Mouse (Mus musculus) embryonic facial prominence, embryonic 15.5 days (tissue): ENCODE measurements around the gene Magi2. TPM values are rescaled to one million over a fixed set of nuclear protein-coding genes. Genes with fewer than 3 reads are reported as not detected.
"Not testable (repeated sequence)": the region's sequence is repeated elsewhere in the genome, so short reads cannot be mapped to it uniquely, and the experiment has no call there.

Experiments
- ATAC-seq: fragments of 200-750 bp; cut with Nextera tagmentation; 2 replicates; pipeline ENCODE4 v1.8.0; 2017; ENCODE audit warnings: low read depth, moderate TSS enrichment; ENCODE audit not compliant: insufficient number of reproducible peaks, low FRiP score, low TSS enrichment
- H3K27ac ChIP-seq: fragments of 300-500 bp; sonication (generic); replicated peaks from 2 replicates; pipeline ENCODE4 v1.5.1; 2015; ENCODE audit warnings: mild to moderate bottlenecking, inconsistent platforms
- H3K27me3 ChIP-seq: fragments of 300-500 bp; sonication (generic); 2 replicates; pipeline ENCODE4 v1.6.1; 2015; ENCODE audit warnings: inconsistent platforms
- H3K36me3 ChIP-seq: fragments of 300-500 bp; sonication (generic); 2 replicates; pipeline ENCODE4 v1.6.1; 2015; ENCODE audit warnings: mild to moderate bottlenecking, inconsistent platforms
- H3K4me1 ChIP-seq: fragments of 300-500 bp; sonication (generic); 2 replicates; pipeline ENCODE4 v1.6.1; 2015; ENCODE audit warnings: inconsistent platforms
- H3K4me2 ChIP-seq: fragments of 300-500 bp; sonication (generic); replicated peaks from 2 replicates; pipeline ENCODE4 v1.6.1; 2015; ENCODE audit warnings: mild to moderate bottlenecking, inconsistent platforms
- H3K4me3 ChIP-seq: fragments of 300-500 bp; sonication (generic); replicated peaks from 2 replicates; pipeline ENCODE4 v1.5.1; 2015; ENCODE audit warnings: mild to moderate bottlenecking, inconsistent platforms
- H3K9ac ChIP-seq: fragments of 300-500 bp; sonication (generic); 2 replicates; pipeline ENCODE4 v1.6.1; 2015; ENCODE audit warnings: inconsistent platforms
- H3K9me3 ChIP-seq: fragments of 300-500 bp; sonication (generic); replicated peaks from 2 replicates; pipeline ENCODE4 v1.6.1; 2016; ENCODE audit warnings: inconsistent platforms
- WGBS: fragments of 180-500 bp; shearing (Covaris S2); methylation state at CpG from one replicate; pipeline ENCODE4 v1.1.7; 2015; 5-methylcytosine and 5-hydroxymethylcytosine counted together
- polyA plus RNA-seq: library from polyadenylated mRNA; unstranded; fragments of >200 nt; fragmentation: Nextera tagmentation; extraction: Ambion mirVana; gene quantifications from 2 replicates; pipeline ENCODE4 v1.2.1, GENCODE M21; 2015

Gene Magi2
- polyA plus RNA-seq, 1 experiment from 2014 or later, result 6.8 TPM

DNA sequence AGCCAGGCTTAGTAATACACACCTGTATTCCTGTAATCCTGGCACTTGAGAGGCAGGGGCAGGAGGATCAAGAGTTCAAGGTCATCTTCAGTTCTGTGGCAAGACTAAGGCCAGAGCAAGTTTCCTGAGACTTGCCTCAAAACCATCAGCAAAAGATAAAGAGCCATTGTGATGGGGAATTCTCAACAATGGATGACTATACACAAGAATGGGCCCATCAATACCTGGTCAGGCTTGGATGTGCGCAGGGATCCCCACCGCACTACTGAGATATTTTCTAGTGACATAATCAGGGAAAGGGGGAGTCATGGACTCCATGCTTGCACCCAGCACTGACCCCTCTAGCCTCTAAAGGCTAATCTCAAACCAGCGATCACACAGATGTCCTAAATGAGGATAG lies 1465.4 kb downstream of the Magi2 start:
- Histone ChIP-seq H3K27me3 (no peaks in the 10 kb centered on the region), H3K9me3 (no peaks in the 10 kb centered on the region; the same call in 1 of the 2 replicates), H3K4me2 (no peak overlapping the region), H3K4me1 (no peaks in the 10 kb centered on the region), H3K4me3 (no peak overlapping the region), H3K27ac (no peak overlapping the region), H3K9ac (no peak overlapping the region), H3K36me3 (no peaks in the 10 kb centered on the region)
- WGBS, result 93% methylated on average over 3 of the region's 3 CpGs
- ATAC-seq, result no peak

DNA sequence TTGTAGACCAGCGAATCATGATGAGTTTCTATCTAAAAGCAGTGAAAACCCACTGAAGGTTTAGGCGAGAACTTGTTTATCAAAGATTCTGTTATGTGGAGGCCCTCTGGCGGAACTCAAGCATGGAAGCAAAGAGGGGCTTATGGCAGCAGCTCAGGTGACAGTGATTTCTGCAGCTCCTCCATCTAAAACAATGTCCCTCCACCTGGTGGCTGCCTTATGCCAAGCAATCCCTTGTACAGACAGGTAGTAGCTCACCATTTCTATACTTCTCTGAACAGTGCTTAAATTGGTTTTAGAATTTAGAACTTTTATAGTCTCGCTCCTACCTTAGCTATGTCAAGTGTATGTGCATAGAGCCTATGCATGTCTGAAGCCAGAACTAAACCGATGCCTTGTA lies 1472.3 kb downstream of the Magi2 start:
- no peaks in the 10 kb centered on the region for H3K36me3 ChIP-seq
- no peak overlapping the region for H3K9ac ChIP-seq
- WGBS, result 79% methylated on average over 5 of the region's 5 CpGs
- no peak overlapping the region for H3K4me2 ChIP-seq
- no peaks in the 10 kb centered on the region for H3K9me3 ChIP-seq
- peaks cover 5% of the 10 kb centered on the region; the same call in 1 of the 2 replicates for H3K4me1 ChIP-seq
- no peaks in the 10 kb centered on the region for H3K27me3 ChIP-seq
- no peak overlapping the region for H3K27ac ChIP-seq
- H3K4me3 ChIP-seq, result no peak overlapping the region
- no peak for ATAC-seq

DNA sequence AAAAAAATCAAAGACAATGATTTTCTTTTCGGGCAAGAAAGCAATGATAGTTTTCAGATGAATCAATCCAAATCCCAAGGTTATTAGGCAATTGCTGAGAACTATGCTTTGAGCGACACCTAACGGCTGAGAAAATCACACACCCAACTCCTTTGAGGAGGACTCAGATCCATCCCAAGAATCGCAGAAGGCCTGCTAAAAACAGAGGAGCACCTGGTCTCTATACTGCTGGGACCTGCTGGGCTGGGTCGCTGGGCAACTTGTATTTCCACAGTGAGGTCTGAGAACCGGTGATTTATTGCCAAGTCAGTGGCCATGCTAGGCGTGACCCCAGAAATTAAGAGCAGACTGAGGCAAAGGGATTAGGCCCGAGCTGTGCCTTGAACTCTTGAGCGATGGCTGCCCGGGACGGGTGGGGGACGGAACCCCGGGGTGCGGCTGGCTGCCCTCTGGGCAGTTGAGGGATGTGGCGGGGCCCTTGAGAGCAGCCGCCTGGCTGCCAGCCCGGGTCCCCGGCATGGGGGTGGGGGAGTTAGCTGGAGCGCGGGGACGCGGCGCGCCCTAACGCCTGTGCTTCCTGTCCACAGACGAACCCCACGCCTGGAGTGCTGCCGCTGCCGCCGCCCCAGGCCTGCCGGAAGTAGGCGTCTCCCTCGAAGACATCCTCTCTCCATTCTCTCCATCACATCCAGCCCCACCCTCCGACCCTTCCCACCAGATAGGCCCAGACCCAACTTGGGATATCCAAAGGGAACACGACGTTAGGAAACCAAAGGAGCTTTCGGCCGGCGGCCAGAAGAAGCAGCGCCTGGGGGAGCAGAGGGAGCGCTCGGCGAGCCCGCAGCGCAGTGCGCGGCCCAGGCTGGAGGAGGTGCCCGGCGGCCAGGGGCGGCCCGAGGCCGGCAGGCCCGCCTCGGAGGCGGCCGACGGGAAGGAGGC lies 1474.9 kb downstream of the Magi2 start:
- Histone ChIP-seq H3K4me2 (peak overlapping the region; percentile 82), H3K4me1 (peaks cover 5% of the 10 kb centered on the region; the same call in 1 of the 2 replicates), H3K27ac (peak overlapping the region; percentile 96), H3K4me3 (peak overlapping the region; percentile 74), H3K9ac (peak overlapping the region; percentile 80), H3K36me3 (no peaks in the 10 kb centered on the region), H3K9me3 (no peaks in the 10 kb centered on the region), H3K27me3 (no peaks in the 10 kb centered on the region)
- peak; percentile 95 for ATAC-seq
- under 1% methylated on average over 57 of the region's 57 CpGs for WGBS

DNA sequence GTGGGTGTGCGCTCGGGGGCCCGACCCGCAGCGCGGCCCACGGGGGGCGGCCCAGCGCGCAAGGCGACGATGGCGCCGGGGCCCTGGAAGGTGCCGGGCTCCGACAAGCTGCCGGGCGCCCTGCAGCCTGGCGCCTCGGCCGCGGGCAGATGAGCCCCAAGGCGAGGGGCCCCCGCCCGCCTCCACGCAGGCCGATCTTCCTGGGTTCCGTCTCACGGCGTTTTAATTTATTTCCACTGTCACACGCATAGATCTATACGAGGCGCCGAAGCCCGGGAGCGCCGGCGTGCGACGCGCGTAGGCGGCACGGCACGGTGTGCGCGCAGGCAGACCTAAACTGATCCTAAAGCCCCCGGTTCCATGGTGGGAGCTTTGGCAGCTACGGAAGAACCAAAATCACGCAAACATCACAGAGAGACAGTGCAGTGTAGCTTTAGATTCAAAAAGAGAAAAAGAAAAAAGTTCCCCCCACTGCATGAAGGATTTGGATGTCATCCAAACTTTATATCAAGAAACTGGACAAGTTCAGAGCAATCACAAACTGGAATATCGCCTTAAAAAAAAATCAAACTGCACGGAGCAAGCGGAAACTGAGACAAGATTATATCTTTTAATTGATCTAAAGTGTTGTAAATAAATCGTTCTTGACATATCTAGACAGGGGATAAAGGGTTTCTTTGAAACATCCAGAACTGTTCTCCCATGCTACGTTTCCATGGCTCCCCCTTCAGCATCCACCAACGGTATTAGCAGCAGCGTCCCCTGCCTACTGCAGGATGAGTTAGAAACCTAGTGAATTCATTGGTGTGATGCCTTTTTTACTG lies 1475.9 kb downstream of the Magi2 start:
- no peaks in the 10 kb centered on the region for H3K36me3 ChIP-seq
- ATAC-seq, result peak; percentile 43; the same call in 1 of the 2 replicates
- WGBS, result under 1% methylated on average over 50 of the region's 57 CpGs
- H3K9ac ChIP-seq, result peak overlapping the region; percentile 80
- peak overlapping the region; percentile 96 for H3K27ac ChIP-seq
- peaks cover 5% of the 10 kb centered on the region; the same call in 1 of the 2 replicates for H3K4me1 ChIP-seq
- peak overlapping the region; percentile 74 for H3K4me3 ChIP-seq
- H3K27me3 ChIP-seq, result no peaks in the 10 kb centered on the region
- H3K9me3 ChIP-seq, result no peaks in the 10 kb centered on the region
- peak overlapping the region; percentile 82 for H3K4me2 ChIP-seq

DNA sequence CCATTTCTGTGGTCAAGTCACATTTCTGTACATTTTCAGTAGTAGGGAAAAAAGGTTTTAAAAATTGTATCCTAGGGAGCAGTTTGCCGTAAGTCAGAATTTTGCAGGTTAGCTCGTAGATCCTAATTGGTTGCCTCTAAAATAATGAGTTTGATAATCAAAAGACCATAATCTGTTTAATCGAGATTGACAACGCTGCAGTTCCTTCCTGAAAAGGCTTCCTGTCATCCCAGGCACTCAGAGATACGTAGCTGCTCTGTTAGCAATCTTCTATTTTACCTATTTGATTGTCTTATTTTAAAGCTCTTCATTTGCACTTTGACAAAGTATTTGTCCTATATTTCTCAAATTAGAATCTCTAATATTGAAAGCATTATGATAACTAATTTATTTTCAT lies 1476.5 kb downstream of the Magi2 start:
- Histone ChIP-seq H3K27ac (no peak overlapping the region), H3K4me1 (peaks cover 5% of the 10 kb centered on the region; the same call in 1 of the 2 replicates), H3K4me3 (peak overlapping the region; percentile 74), H3K36me3 (no peaks in the 10 kb centered on the region), H3K27me3 (no peaks in the 10 kb centered on the region), H3K9me3 (no peaks in the 10 kb centered on the region), H3K9ac (no peak overlapping the region), H3K4me2 (peak overlapping the region; percentile 82; the same call in 1 of the 2 replicates)
- no peak for ATAC-seq
- 64% methylated on average over 5 of the region's 5 CpGs for WGBS

DNA sequence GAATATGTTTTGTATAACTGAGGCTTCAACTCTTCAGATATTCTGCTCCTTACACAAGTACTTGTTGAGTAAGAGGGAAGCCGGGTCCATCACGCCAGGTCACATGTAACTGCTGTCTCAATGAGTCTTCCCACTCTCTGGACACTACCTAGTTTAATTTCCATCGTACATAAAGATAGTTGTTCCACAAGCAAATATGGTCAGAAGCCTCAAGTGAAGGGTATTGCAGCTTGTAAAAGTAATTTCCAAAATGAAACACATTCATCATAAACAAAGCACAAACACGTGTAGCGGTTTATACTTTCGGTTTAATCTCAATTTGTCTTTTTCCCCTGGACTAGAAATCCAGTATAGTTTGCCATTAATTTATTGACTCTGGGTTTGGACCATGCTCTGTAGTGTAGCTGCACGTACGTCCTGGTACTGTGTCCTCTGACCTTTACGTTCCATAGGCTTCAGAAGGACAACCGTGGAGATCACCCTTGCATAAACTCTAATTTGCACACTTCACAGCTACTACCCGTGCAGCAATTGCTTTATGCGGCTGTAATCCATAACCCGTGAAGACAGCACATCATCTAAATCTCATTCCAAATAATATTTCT lies 1477.2 kb downstream of the Magi2 start:
- H3K27ac ChIP-seq, result no peak overlapping the region
- no peak overlapping the region for H3K4me3 ChIP-seq
- no peaks in the 10 kb centered on the region for H3K27me3 ChIP-seq
- H3K4me2 ChIP-seq, result no peak overlapping the region
- 88% methylated on average over 13 of the region's 13 CpGs for WGBS
- ATAC-seq, result no peak
- H3K9ac ChIP-seq, result no peak overlapping the region
- H3K9me3 ChIP-seq, result no peaks in the 10 kb centered on the region
- peaks cover 5% of the 10 kb centered on the region; the same call in 1 of the 2 replicates for H3K4me1 ChIP-seq
- no peaks in the 10 kb centered on the region for H3K36me3 ChIP-seq

DNA sequence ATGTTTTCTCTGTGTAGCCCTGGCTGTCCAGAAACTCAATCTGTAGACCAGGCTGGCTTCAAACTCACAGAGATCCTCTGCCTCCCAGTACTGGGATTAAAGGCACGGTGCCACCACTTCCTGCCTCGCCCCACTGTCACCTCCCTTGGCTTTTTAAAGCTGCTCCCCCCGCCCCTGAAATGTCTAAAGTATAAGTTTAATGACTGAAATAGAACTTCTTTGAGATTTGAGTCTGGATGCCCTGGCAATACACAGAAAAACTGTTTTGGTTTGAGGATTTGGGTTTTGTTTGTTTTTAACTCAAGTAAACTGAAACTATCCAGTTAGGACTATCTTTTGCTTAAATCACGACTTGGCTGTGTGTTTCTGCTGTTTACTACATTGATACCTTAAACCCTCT lies 1478.0 kb downstream of the Magi2 start:
- 49% methylated on average over 4 of the region's 4 CpGs for WGBS
- no peak overlapping the region for H3K4me2 ChIP-seq
- H3K9ac ChIP-seq, result no peak overlapping the region
- H3K9me3 ChIP-seq, result no peaks in the 10 kb centered on the region
- no peaks in the 10 kb centered on the region for H3K36me3 ChIP-seq
- H3K4me3 ChIP-seq, result no peak overlapping the region
- no peak overlapping the region for H3K27ac ChIP-seq
- no peaks in the 10 kb centered on the region for H3K27me3 ChIP-seq
- peaks cover 5% of the 10 kb centered on the region; the same call in 1 of the 2 replicates for H3K4me1 ChIP-seq
- ATAC-seq, result no peak

DNA sequence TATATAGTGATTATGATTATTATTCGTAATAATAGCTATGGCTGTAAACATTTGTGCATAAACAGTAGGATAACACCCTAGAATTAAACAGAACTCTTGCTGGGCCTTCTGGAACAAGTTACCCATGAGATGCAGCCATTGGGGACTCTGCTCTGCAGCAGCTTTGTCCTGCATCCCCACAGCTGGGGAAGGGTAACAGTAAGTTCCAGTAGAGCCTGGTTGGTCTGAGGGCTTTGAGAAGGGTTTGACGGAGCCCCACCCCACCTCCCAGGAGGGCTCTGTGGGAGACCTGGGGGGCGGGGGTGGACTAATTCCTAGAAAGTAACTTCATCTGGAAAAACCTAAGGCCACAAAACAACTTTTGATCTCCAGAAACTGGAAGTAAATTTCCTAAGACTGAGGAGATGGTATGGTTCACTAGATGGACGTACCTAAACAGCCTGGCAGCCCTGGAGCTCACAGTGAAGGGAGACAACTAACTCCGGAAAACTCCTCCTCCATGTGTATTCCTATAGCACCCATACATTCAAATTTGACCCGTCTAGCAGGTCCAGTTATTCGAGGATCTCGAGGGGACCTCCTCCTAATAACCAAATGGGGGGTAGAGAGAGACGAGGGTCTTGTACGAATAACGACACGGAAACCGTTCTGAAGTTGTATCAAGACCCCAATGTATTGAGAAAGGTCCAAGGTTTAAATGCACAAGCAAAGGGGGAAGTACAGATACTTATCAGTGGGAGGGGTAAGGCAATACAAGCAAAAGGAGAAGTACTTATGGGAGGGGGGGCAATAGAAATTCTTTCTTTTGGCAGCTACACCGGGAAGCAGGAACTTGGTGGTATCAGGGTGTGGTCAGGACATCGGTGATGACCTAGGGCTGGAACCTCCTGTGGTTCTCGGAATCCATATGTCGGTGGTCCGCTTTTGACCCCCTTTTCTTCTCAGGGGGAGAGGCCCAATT lies 1479.8 kb downstream of the Magi2 start:
- H3K9me3 ChIP-seq, H3K27ac ChIP-seq, H3K9ac ChIP-seq, ATAC-seq, H3K4me3 ChIP-seq, H3K36me3 ChIP-seq, H3K27me3 ChIP-seq, H3K4me2 ChIP-seq, H3K4me1 ChIP-seq: not testable (repeated sequence)
- WGBS, result 90% methylated on average over 15 of the region's 18 CpGs

DNA sequence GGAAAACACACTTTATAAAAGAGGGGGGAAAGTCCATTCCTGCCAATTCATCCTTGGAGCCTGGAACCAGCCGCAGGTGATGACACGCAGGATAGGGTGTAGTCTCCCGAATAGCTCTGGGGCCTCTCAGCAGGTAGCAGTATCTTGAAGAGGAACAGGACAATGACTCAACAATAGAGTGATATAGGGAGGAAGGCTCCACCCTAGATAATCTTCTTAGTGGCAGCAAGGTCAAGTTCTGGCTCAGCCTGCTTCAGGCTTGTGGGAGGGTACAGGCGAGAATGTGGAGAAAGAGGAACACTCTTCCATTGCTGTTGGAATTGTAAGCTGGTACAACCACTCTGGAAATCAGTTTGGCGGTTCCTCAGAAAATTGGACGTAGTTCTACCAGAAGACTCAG lies 1484.0 kb downstream of the Magi2 start:
- not testable (repeated sequence) for H3K36me3 ChIP-seq, H3K4me2 ChIP-seq, H3K9ac ChIP-seq, H3K4me3 ChIP-seq, H3K9me3 ChIP-seq, H3K27me3 ChIP-seq, H3K4me1 ChIP-seq, ATAC-seq, H3K27ac ChIP-seq
- 85% methylated on average over 6 of the region's 6 CpGs for WGBS

DNA sequence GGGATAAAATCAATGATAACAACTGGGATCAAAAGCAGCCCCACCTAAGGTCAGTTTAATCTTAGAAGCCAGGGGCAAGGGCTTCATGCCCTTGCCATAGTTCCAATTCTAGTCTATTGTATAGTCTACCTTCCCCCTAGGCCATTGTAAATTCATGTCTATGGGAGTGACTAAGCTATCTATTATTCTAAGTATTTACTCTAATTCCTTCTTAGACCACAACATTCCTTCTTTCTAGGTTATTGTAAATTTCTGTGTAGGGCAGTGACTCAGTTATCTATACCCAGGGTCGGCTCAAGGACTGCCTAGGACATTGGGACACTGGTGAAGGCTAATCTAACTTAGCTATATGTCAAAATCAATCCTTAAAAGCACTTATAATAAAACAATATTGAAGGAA lies 1487.8 kb downstream of the Magi2 start:
- H3K9me3 ChIP-seq, H3K27ac ChIP-seq, H3K27me3 ChIP-seq, H3K9ac ChIP-seq, H3K4me2 ChIP-seq, H3K4me1 ChIP-seq, H3K36me3 ChIP-seq, ATAC-seq, H3K4me3 ChIP-seq: not testable (repeated sequence)
- WGBS, result 83% methylated on average over 1 of the region's 1 CpGs
